Mouse (Mus musculus) E14TG2a.4 (cell line): ENCODE results near the gene Vmn1r55.

Experiments used
- CTCF ChIP-seq: conservative IDR thresholded peaks from 2 replicates; pipeline ENCODE4 v1.5.1; 2014; ENCODE audit warnings: low read length
- NANOG ChIP-seq: IDR thresholded peaks from 2 replicates; pipeline ENCODE4 v1.6.1; 2014; ENCODE audit warnings: borderline replicate concordance, low read length, mixed read lengths
- POU5F1 ChIP-seq: IDR thresholded peaks from 2 replicates; pipeline ENCODE4 v1.6.1; 2014; ENCODE audit warnings: low read length, borderline replicate concordance

GRCm38 (mm10) chr7:5083325-5084105 lies 66.0 kb downstream of the Vmn1r55 start:
- no peak for TF ChIP-seq CTCF
- no peak for TF ChIP-seq NANOG
- no peak for TF ChIP-seq POU5F1
